Mouse (Mus musculus): ENCODE results near the gene Tubb4b. TPM values are rescaled to one million over a fixed set of nuclear protein-coding genes. Genes with fewer than 3 reads are reported as not detected.

The Tubb4b gene
- polyA plus RNA-seq, 1 experiment from 2014 or later, result 425 TPM

Other genes starting within 250 kb of the Tubb4b start
- gene Mrpl41, start 249.6 kb downstream of the Tubb4b start, polyA plus RNA-seq (2015; fragmentation: Nextera tagmentation; extraction: Ambion mirVana), result 132 and 139 TPM in 2 replicates
- 7.4 and 7.5 TPM in 2 replicates for gene Pnpla7, start 248.7 kb downstream of the Tubb4b start, polyA plus RNA-seq (2015; fragmentation: Nextera tagmentation; extraction: Ambion mirVana)
- 75.9 and 82.9 TPM in 2 replicates for gene Nsmf, start 170.3 kb downstream of the Tubb4b start, polyA plus RNA-seq (2015; fragmentation: Nextera tagmentation; extraction: Ambion mirVana)
- not detected in 2 replicates for gene Entpd8, start 144.4 kb downstream of the Tubb4b start, polyA plus RNA-seq (2015; fragmentation: Nextera tagmentation; extraction: Ambion mirVana)
- 0.11 TPM in 1 of 2 replicates, not detected in the other for gene Noxa1, start 129.6 kb downstream of the Tubb4b start, polyA plus RNA-seq (2015; fragmentation: Nextera tagmentation; extraction: Ambion mirVana)
- gene Nrarp, start 43.9 kb downstream of the Tubb4b start, polyA plus RNA-seq (2015; fragmentation: Nextera tagmentation; extraction: Ambion mirVana), result 12.6 and 15.3 TPM in 2 replicates
- 4.1 and 4.8 TPM in 2 replicates for gene Tor4a, start 27.8 kb downstream of the Tubb4b start, polyA plus RNA-seq (2015; fragmentation: Nextera tagmentation; extraction: Ambion mirVana)
- gene Nelfb, start 13.2 kb downstream of the Tubb4b start, polyA plus RNA-seq (2015; fragmentation: Nextera tagmentation; extraction: Ambion mirVana), result 122 and 124 TPM in 2 replicates
- 0.11 TPM in 1 of 2 replicates, not detected in the other for gene Stpg3, start 10.1 kb downstream of the Tubb4b start, polyA plus RNA-seq (2015; fragmentation: Nextera tagmentation; extraction: Ambion mirVana)
- gene Fam166a, start 6.0 kb downstream of the Tubb4b start, polyA plus RNA-seq (2015; fragmentation: Nextera tagmentation; extraction: Ambion mirVana), result not detected in 2 replicates
- not detected in 2 replicates for gene Slc34a3, start 9.7 kb upstream of the Tubb4b start, polyA plus RNA-seq (2015; fragmentation: Nextera tagmentation; extraction: Ambion mirVana)
- gene Rnf224, start 12.1 kb upstream of the Tubb4b start, polyA plus RNA-seq (2015; fragmentation: Nextera tagmentation; extraction: Ambion mirVana), result not detected in 2 replicates
- gene Rnf208, start 17.6 kb upstream of the Tubb4b start, polyA plus RNA-seq (2015; fragmentation: Nextera tagmentation; extraction: Ambion mirVana), result 8.6 and 9.2 TPM in 2 replicates
- gene Cysrt1, start 17.8 kb upstream of the Tubb4b start, polyA plus RNA-seq (2015; fragmentation: Nextera tagmentation; extraction: Ambion mirVana), result not detected in 2 replicates
- 4.4 and 6.0 TPM in 2 replicates for gene AL732309.1, start 22.2 kb upstream of the Tubb4b start, polyA plus RNA-seq (2015; fragmentation: Nextera tagmentation; extraction: Ambion mirVana)
- 23.6 and 24.2 TPM in 2 replicates for gene Tmem203, start 30.7 kb upstream of the Tubb4b start, polyA plus RNA-seq (2015; fragmentation: Nextera tagmentation; extraction: Ambion mirVana)
- gene Tprn, start 37.9 kb upstream of the Tubb4b start, polyA plus RNA-seq (2015; fragmentation: Nextera tagmentation; extraction: Ambion mirVana), result 7.2 and 8.2 TPM in 2 replicates
- gene Ssna1, start 47.7 kb upstream of the Tubb4b start, polyA plus RNA-seq (2015; fragmentation: Nextera tagmentation; extraction: Ambion mirVana), result 231 and 234 TPM in 2 replicates
- gene Anapc2, start 47.8 kb upstream of the Tubb4b start, polyA plus RNA-seq (2015; fragmentation: Nextera tagmentation; extraction: Ambion mirVana), result 150 and 154 TPM in 2 replicates
- not detected in 2 replicates for gene Tmem210, start 63.4 kb upstream of the Tubb4b start, polyA plus RNA-seq (2015; fragmentation: Nextera tagmentation; extraction: Ambion mirVana)
- not detected in 2 replicates for gene Lrrc26, start 65.2 kb upstream of the Tubb4b start, polyA plus RNA-seq (2015; fragmentation: Nextera tagmentation; extraction: Ambion mirVana)
- gene Grin1, start 94.5 kb upstream of the Tubb4b start, polyA plus RNA-seq (2015; fragmentation: Nextera tagmentation; extraction: Ambion mirVana), result 0.61 and 0.97 TPM in 2 replicates
- 54.5 and 60.2 TPM in 2 replicates for gene Man1b1, start 107.6 kb upstream of the Tubb4b start, polyA plus RNA-seq (2015; fragmentation: Nextera tagmentation; extraction: Ambion mirVana)
- 21.3 and 24.7 TPM in 2 replicates for gene Dpp7, start 131.7 kb upstream of the Tubb4b start, polyA plus RNA-seq (2015; fragmentation: Nextera tagmentation; extraction: Ambion mirVana)
- 11.3 and 13.2 TPM in 2 replicates for gene Uap1l1, start 141.0 kb upstream of the Tubb4b start, polyA plus RNA-seq (2015; fragmentation: Nextera tagmentation; extraction: Ambion mirVana)
- gene Sapcd2, start 147.6 kb upstream of the Tubb4b start, polyA plus RNA-seq (2015; fragmentation: Nextera tagmentation; extraction: Ambion mirVana), result 43.4 and 45.5 TPM in 2 replicates
- 0.55 and 0.73 TPM in 2 replicates for gene Entpd2, start 171.2 kb upstream of the Tubb4b start, polyA plus RNA-seq (2015; fragmentation: Nextera tagmentation; extraction: Ambion mirVana)
- gene Npdc1, start 174.6 kb upstream of the Tubb4b start, polyA plus RNA-seq (2015; fragmentation: Nextera tagmentation; extraction: Ambion mirVana), result 29.1 and 32.6 TPM in 2 replicates
- gene Fut7, start 198.6 kb upstream of the Tubb4b start, polyA plus RNA-seq (2015; fragmentation: Nextera tagmentation; extraction: Ambion mirVana), result 0.06 TPM in 1 of 2 replicates, not detected in the other
- gene Abca2, start 204.0 kb upstream of the Tubb4b start, polyA plus RNA-seq (2015; fragmentation: Nextera tagmentation; extraction: Ambion mirVana), result 3.3 and 3.8 TPM in 2 replicates
- gene Clic3, start 232.1 kb upstream of the Tubb4b start, polyA plus RNA-seq (2015; fragmentation: Nextera tagmentation; extraction: Ambion mirVana), result 2.2 and 2.5 TPM in 2 replicates
- gene Paxx, start 236.4 kb upstream of the Tubb4b start, polyA plus RNA-seq (2015; fragmentation: Nextera tagmentation; extraction: Ambion mirVana), result 35.0 and 37.6 TPM in 2 replicates
- 0.80 and 2.5 TPM in 2 replicates for gene Ptgds, start 245.3 kb upstream of the Tubb4b start, polyA plus RNA-seq (2015; fragmentation: Nextera tagmentation; extraction: Ambion mirVana)